Mouse (Mus musculus): ENCODE results near the gene Galnt16.

- TF ChIP-seq ZNF384 (IDR thresholded peaks at IDR 0.05; ENCODE audit: low read depth, low read length) (no peak), CHD2 (IDR thresholded peaks at IDR 0.05; ENCODE audit: low read depth, low read length) (no peak), MAFK (IDR thresholded peaks at IDR 0.05; ENCODE audit: insufficient read depth, low read depth, low read length) (no peak)
Observed at GRCm38 (mm10) chr12:80479986-80480385, 38.1 kb upstream of the Galnt16 start.

Measured in ES-E14 (cell line).